Mouse (Mus musculus) ES-E14 (cell line): ENCODE data around the gene Actrt2.

Experiments used
- CHD2 ChIP-seq: IDR thresholded peaks from 2 replicates; pipeline ENCODE4 v1.6.1; 2014; ENCODE audit warnings: mild to moderate bottlenecking, low read depth, low read length, inconsistent platforms
- HCFC1 ChIP-seq: IDR thresholded peaks from 2 replicates; pipeline ENCODE4 v1.6.1; 2012; ENCODE audit warnings: low read length, inconsistent platforms, borderline replicate concordance; ENCODE audit not compliant: insufficient read depth
- MAFK ChIP-seq: IDR thresholded peaks from 2 replicates; pipeline ENCODE4 v1.6.1; 2014; ENCODE audit warnings: mild to moderate bottlenecking, low read depth, low read length, inconsistent platforms; ENCODE audit not compliant: insufficient read depth
- ZC3H11A ChIP-seq: IDR thresholded peaks from 2 replicates; pipeline ENCODE4 v1.6.1; 2012; ENCODE audit warnings: low read depth, mild to moderate bottlenecking, inconsistent platforms, low read length, borderline replicate concordance
- ZNF384 ChIP-seq: IDR thresholded peaks from 2 replicates; pipeline ENCODE4 v1.6.1; 2012; ENCODE audit warnings: low read depth, low read length, inconsistent platforms

GRCm38 (mm10) chr4:154671232-154671912 lies 3.7 kb upstream of the Actrt2 start:
- TF ChIP-seq ZC3H11A (no peak), HCFC1 (no peak), CHD2 (no peak), MAFK (no peak), ZNF384 (no peak)
